Mouse (Mus musculus): ENCODE measurements around the gene Shisa9. TPM values are rescaled to one million over a fixed set of nuclear protein-coding genes. Genes with fewer than 3 reads are reported as not detected.

Gene Shisa9
- total and polyA plus RNA-seq, 3 experiments, result not detected

DNA sequence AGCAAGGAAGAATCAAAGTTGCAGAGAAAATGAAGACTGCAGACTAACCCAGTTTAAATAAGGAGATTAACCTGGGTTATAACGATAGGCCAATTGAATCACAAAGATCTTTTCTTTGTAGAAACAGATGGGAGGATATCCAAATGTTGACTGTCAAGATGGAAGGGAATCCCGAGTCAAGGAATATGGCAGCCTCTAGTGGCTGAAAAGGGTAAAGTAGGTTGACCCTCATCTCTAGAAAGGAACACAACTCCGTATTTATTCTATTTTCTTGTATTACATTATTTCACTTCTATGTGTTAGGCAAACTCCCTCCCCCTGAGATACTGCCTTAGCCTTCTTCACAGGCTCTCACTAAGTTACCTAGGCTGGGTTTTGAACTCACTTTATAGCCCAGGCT, 217.3 kb downstream of the Shisa9 start:
- Histone ChIP-seq H3K27me3 (replicated peaks) (peaks cover 18% of the 10 kb centered on the region), H3K9ac (ENCODE audit: insufficient read depth, low read depth) (no peak overlapping the region), H3K4me2 (ENCODE audit: insufficient read depth, low read depth, poor library complexity, severe bottlenecking) (no peak overlapping the region), H3K4me1 (ENCODE audit: control insufficient read depth in 1 of 2, insufficient read depth in 2 of 2) (no peaks in the 10 kb centered on the region), H3K4me3 (replicated peaks in 1 of 3; ENCODE audit: low read depth in 2 of 3, low read length in 2 of 3, poor library complexity in 1 of 3) (no peak overlapping the region), H3K9me3 (replicated peaks; ENCODE audit: low read length) (no peaks in the 10 kb centered on the region), H3K27ac (ENCODE audit: insufficient read depth, low read depth) (no peak overlapping the region), H3K79me2 (replicated peaks; ENCODE audit: control insufficient read depth, extremely low read depth, insufficient read depth, poor library complexity, severe bottlenecking) (no peaks in the 10 kb centered on the region), H3K36me3 (replicated peaks in 1 of 2; ENCODE audit: control insufficient read depth in 1 of 2, insufficient read depth in 1 of 2, low read length in 1 of 2) (no peaks in the 10 kb centered on the region)
- dilution Hi-C loops (cut with MboI; ENCODE audit: extremely low pct_ligation_motif_present, extremely low pct_unique_long_range_greater_than_20kb, low sequenced_read_pairs), result no loop called here
- in situ Hi-C loops (cut with MboI; ENCODE audit: low pct_ligation_motif_present, low pct_unique_long_range_greater_than_20kb, low sequenced_read_pairs), result loop anchor here (10.0 to 25.0 kb wide), 2 partner anchors 506 to 589 kb away; no protein-coding TSS in a partner anchor
- TF ChIP-seq MXI1 (IDR thresholded peaks at IDR 0.05; ENCODE audit: low read depth, low read length) (no peak), EP300 (IDR thresholded peaks at IDR 0.05; ENCODE audit: low read length) (no peak), MAZ (IDR thresholded peaks at IDR 0.05; ENCODE audit: low read depth, low read length) (no peak), CTCF (conservative IDR thresholded peaks at IDR 0.05 in 1 of 2, IDR thresholded peaks at IDR 0.05 in 1 of 2; ENCODE audit: low read depth in 2 of 2, low read length in 2 of 2) (peak; percentile 93 to 95), RAD21 (IDR thresholded peaks at IDR 0.05; ENCODE audit: low read depth, low read length) (peak; percentile 89), ZC3H11A (IDR thresholded peaks at IDR 0.05; ENCODE audit: low read depth, low read length) (peak; percentile 30), SMC3 (IDR thresholded peaks at IDR 0.05; ENCODE audit: low read depth, low read length) (peak; percentile 85), NELFE (IDR thresholded peaks at IDR 0.05; ENCODE audit: low read depth, low read length) (no peak), NRF1 (IDR thresholded peaks at IDR 0.05; ENCODE audit: low read depth, low read length) (no peak), TCF12 (IDR thresholded peaks at IDR 0.05; ENCODE audit: low read depth, low read length) (no peak)
- peak; percentile 26 for DNase-seq (ENCODE audit: extremely low read depth)

DNA sequence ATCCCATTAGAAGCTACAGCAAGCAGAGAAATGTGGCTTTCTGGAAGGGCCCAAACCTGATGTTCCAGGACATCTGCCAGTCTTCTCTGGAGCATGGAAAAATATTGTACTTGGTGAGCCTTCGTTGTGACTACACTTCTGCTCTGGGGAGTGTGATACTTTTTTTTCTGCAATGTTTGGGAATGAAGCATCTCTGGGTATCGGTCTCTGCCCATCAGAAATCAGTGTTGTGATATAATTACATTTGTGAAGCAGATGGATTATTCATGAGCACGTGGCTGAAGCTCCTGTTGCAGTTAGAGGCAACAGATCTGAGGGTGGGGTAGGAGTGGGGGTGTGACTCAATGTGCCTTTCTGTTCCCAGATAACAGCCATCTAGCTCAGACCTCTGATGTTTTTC, 218.2 kb downstream of the Shisa9 start:
- no peaks in the 10 kb centered on the region for H3K79me2 ChIP-seq (replicated peaks; ENCODE audit: control insufficient read depth, extremely low read depth, insufficient read depth, poor library complexity, severe bottlenecking)
- no peak overlapping the region for H3K9ac ChIP-seq (ENCODE audit: insufficient read depth, low read depth)
- H3K4me3 ChIP-seq (replicated peaks in 1 of 3; ENCODE audit: low read depth in 2 of 3, low read length in 2 of 3, poor library complexity in 1 of 3), result no peak overlapping the region
- no peaks in the 10 kb centered on the region for H3K4me1 ChIP-seq (ENCODE audit: control insufficient read depth in 1 of 2, insufficient read depth in 2 of 2)
- TF ChIP-seq TBP (conservative IDR thresholded peaks at IDR 0.05; ENCODE audit: low read depth, low read length) (no peak), PAX5 (IDR thresholded peaks at IDR 0.05; ENCODE audit: low read length) (no peak), ZKSCAN1 (IDR thresholded peaks at IDR 0.05; ENCODE audit: borderline replicate concordance, low read depth, low read length) (no peak), POLR2AphosphoS2 (IDR thresholded peaks at IDR 0.05; ENCODE audit: low read depth, low read length) (no peak), ELF1 (IDR thresholded peaks at IDR 0.05; ENCODE audit: low read depth, low read length) (no peak), MXI1 (IDR thresholded peaks at IDR 0.05; ENCODE audit: low read depth, low read length) (no peak), ZC3H11A (IDR thresholded peaks at IDR 0.05; ENCODE audit: low read depth, low read length) (no peak), SMC3 (IDR thresholded peaks at IDR 0.05; ENCODE audit: low read depth, low read length) (no peak), NRF1 (IDR thresholded peaks at IDR 0.05; ENCODE audit: low read depth, low read length) (no peak), BHLHE40 (IDR thresholded peaks at IDR 0.05; ENCODE audit: low read depth, low read length) (no peak), UBTF (IDR thresholded peaks at IDR 0.05; ENCODE audit: low read depth, low read length) (no peak), POLR2A (IDR thresholded peaks at IDR 0.05; ENCODE audit: low read depth, low read length) (no peak), MEF2A (IDR thresholded peaks at IDR 0.05; ENCODE audit: borderline replicate concordance, low read depth, low read length) (no peak), JUND (conservative IDR thresholded peaks at IDR 0.05; ENCODE audit: low read depth, low read length) (no peak), TCF12 (IDR thresholded peaks at IDR 0.05; ENCODE audit: low read depth, low read length) (no peak), E2F4 (IDR thresholded peaks at IDR 0.05; ENCODE audit: insufficient replicate concordance, low read depth, low read length) (no peak), RAD21 (IDR thresholded peaks at IDR 0.05; ENCODE audit: low read depth, low read length) (no peak), USF1 (IDR thresholded peaks at IDR 0.05; ENCODE audit: low read depth, low read length) (no peak), GABPA (IDR thresholded peaks at IDR 0.05; ENCODE audit: insufficient replicate concordance, low read depth, low read length) (no peak), CTCF (conservative IDR thresholded peaks at IDR 0.05 in 1 of 2, IDR thresholded peaks at IDR 0.05 in 1 of 2; ENCODE audit: low read depth in 2 of 2, low read length in 2 of 2) (no peak)
- peaks cover 22% of the 10 kb centered on the region for H3K27me3 ChIP-seq (replicated peaks)
- no peaks in the 10 kb centered on the region for H3K36me3 ChIP-seq (replicated peaks in 1 of 2; ENCODE audit: control insufficient read depth in 1 of 2, insufficient read depth in 1 of 2, low read length in 1 of 2)
- no peak overlapping the region for H3K4me2 ChIP-seq (ENCODE audit: insufficient read depth, low read depth, poor library complexity, severe bottlenecking)
- no peak overlapping the region for H3K27ac ChIP-seq (ENCODE audit: insufficient read depth, low read depth)
- in situ Hi-C loops (cut with MboI; ENCODE audit: low pct_ligation_motif_present, low pct_unique_long_range_greater_than_20kb, low sequenced_read_pairs) (loop anchor here (10.0 to 25.0 kb wide), 2 partner anchors 507 to 590 kb away; no protein-coding TSS in a partner anchor), dilution Hi-C loops (cut with MboI; ENCODE audit: extremely low pct_ligation_motif_present, extremely low pct_unique_long_range_greater_than_20kb, low sequenced_read_pairs) (no loop called here)
- no peak for DNase-seq (ENCODE audit: extremely low read depth)
- no peaks in the 10 kb centered on the region for H3K9me3 ChIP-seq (replicated peaks; ENCODE audit: low read length)
